Mouse (Mus musculus) E14TG2a.4 (cell line): ENCODE results near the gene Ciao2b.

Source experiments
- H3K27me3 ChIP-seq: 2 replicates; pipeline ENCODE4 v1.6.1; 2014; ENCODE audit warnings: low read length, control low read depth; ENCODE audit not compliant: insufficient read depth
- H3K36me3 ChIP-seq: 2 replicates; pipeline ENCODE4 v1.6.1; 2014; ENCODE audit warnings: low read length, control low read depth; ENCODE audit not compliant: insufficient read depth
- H3K4me1 ChIP-seq: replicated peaks from 2 replicates; pipeline ENCODE4 v1.6.1; 2014; ENCODE audit warnings: low read depth, low read length, control low read depth
- H3K4me3 ChIP-seq: replicated peaks from 2 replicates; pipeline ENCODE4 v1.5.1; 2014; ENCODE audit warnings: mild to moderate bottlenecking, low read length
- H3K9me3 ChIP-seq: 2 replicates; pipeline ENCODE4 v1.6.1; 2014; ENCODE audit warnings: low read length, control low read depth
- CTCF ChIP-seq: conservative IDR thresholded peaks from 2 replicates; pipeline ENCODE4 v1.5.1; 2014; ENCODE audit warnings: low read length
- NANOG ChIP-seq: IDR thresholded peaks from 2 replicates; pipeline ENCODE4 v1.6.1; 2014; ENCODE audit warnings: borderline replicate concordance, low read length, mixed read lengths
- POU5F1 ChIP-seq: IDR thresholded peaks from 2 replicates; pipeline ENCODE4 v1.6.1; 2014; ENCODE audit warnings: low read length, borderline replicate concordance

Gene Ciao2b

DNA sequence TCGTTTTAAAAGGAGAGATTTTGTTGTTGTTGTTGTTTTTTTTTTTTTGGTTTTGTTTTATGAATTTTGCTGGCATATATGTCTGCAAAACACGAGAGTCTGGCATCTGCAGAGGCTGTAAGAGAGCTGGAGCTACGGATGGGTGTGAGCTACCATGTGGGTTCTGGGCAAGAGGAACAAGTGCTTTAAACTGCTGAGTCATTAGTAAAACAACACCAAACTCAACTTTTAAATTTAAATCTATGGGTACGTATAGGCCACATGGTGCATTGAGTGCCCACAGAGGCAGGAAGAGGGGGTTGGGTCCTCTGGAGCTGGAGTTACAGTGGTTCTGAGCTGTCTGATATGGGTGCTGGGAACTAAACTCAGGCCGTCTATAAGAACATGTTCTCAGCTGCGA, 3.8 kb downstream of the Ciao2b start:
- Histone ChIP-seq H3K36me3 (peaks cover 34% of the 10 kb centered on the region), H3K4me3 (no peak overlapping the region), H3K9me3 (no peaks in the 10 kb centered on the region), H3K27me3 (peaks cover 11% of the 10 kb centered on the region), H3K4me1 (peaks cover 22% of the 10 kb centered on the region)
- TF ChIP-seq POU5F1 (no peak), CTCF (no peak), NANOG (no peak)

DNA sequence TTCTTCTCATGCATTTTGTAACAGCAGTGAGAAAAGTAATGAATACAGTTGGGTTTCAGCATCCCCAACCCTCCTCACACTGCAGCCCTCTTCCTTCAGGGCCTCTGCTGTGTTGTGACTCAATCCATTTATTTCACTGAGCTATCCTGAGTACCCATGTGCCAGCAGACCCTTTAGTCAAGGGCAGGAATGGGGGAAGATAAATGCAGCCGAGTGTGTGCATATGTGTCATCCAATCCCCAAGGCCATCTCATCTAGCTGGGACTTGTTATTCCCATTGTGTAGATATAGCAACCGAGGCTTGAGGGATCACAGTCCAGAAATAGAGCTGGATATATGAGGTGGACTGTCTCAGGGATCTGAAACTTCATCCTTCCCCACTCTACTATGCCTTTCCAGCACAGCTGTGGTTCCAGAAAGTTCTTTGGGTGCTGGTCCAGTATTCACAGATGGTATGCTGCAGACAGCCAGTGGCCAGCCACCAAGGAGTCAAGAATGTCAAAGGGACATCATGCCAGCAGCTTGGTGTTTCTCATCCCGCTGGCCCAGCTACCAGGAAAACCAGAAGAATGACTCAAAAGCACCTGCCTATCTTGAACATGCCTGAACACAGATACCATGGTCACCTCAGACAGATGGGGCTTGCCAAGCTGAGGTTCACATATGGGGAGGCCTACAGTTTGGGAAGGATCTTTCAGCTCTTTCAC, 6.6 kb downstream of the Ciao2b start:
- Histone ChIP-seq H3K4me1 (peaks cover 22% of the 10 kb centered on the region), H3K27me3 (peaks cover 27% of the 10 kb centered on the region), H3K9me3 (no peaks in the 10 kb centered on the region), H3K36me3 (peaks cover 34% of the 10 kb centered on the region), H3K4me3 (no peak overlapping the region)
- no peak for TF ChIP-seq CTCF
- no peak for TF ChIP-seq NANOG
- TF ChIP-seq POU5F1, result no peak

DNA sequence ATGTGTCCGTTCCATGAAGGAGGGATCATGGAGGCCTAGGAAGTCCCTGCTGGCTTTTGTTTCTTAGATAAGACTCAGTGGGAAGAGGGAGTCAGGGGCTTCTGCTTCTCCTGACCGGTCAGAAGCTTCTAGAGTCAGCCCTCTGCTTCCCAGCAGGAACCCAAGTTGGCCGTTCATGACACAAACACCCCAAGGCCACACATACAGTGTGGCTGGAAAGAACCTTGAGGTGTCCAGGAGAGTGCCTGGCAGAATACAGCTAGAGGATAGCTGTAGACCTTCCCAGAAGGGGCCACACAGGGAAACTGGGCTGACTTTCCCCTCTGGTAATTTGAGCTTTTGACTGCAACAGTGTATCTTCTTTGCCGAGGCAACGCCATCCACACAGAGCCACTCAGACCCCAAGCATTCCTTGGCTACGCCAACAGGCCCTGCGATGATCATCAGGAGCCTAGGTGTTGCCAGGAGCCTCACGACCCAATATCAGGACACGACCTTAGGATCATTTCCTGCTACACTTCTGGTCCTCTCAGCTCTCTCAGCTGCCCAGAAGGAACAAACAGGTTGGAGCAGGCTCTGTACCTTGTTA, 8.5 kb downstream of the Ciao2b start:
- Histone ChIP-seq H3K9me3 (no peaks in the 10 kb centered on the region), H3K4me1 (peaks cover 26% of the 10 kb centered on the region), H3K36me3 (peaks cover 20% of the 10 kb centered on the region), H3K4me3 (no peak overlapping the region), H3K27me3 (peaks cover 46% of the 10 kb centered on the region)
- TF ChIP-seq CTCF (no peak), POU5F1 (no peak), NANOG (no peak)

DNA sequence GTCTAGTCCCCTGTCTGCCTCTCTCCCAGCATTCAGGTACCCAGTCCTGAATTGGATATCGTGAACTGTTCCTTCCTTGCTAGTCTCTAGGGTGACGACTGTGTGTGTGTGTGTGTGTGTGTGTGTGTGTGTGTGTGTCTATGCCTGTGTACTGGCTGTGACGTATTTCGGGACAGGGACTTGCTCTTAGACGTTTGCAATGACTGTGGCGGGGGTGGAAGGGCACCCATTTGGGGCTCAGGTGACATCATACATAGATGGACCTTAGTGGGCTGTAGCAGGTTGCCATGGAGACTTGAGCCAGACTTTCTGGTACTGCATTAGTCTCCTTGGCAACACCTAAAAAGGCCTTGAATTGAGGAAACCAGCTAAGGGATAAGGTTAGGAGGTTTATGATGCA, 9.3 kb downstream of the Ciao2b start:
- H3K36me3 ChIP-seq, result peaks cover 14% of the 10 kb centered on the region
- H3K9me3 ChIP-seq, result no peaks in the 10 kb centered on the region
- H3K4me3 ChIP-seq, result no peak overlapping the region
- TF ChIP-seq POU5F1, result no peak
- no peak for TF ChIP-seq CTCF
- TF ChIP-seq NANOG, result no peak
- peaks cover 49% of the 10 kb centered on the region for H3K27me3 ChIP-seq
- peaks cover 28% of the 10 kb centered on the region for H3K4me1 ChIP-seq

DNA sequence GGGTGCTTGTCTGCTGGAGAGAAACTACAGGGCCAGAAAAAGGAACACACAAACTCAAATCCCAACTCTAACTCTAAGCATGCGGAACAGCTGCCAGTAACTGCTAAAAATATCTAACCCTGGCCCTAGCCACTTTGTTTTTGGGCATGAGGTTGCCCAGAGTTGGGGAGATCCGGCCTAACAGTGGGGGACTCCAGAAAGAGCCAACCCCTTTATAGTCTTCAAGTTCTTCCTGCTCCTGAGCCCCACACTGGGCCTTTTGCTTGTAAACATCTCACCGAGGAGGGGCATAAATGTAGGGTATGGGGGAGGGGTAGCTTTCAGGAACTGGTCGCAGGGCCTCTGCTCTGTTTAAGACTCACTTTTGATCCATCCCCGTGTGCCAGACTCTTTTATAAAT, 9.8 kb downstream of the Ciao2b start:
- no peak for TF ChIP-seq CTCF
- TF ChIP-seq POU5F1, result no peak
- no peak for TF ChIP-seq NANOG
- peaks cover 49% of the 10 kb centered on the region for H3K27me3 ChIP-seq
- peaks cover 10% of the 10 kb centered on the region for H3K36me3 ChIP-seq
- H3K9me3 ChIP-seq, result no peaks in the 10 kb centered on the region
- peaks cover 28% of the 10 kb centered on the region for H3K4me1 ChIP-seq
- no peak overlapping the region for H3K4me3 ChIP-seq

DNA sequence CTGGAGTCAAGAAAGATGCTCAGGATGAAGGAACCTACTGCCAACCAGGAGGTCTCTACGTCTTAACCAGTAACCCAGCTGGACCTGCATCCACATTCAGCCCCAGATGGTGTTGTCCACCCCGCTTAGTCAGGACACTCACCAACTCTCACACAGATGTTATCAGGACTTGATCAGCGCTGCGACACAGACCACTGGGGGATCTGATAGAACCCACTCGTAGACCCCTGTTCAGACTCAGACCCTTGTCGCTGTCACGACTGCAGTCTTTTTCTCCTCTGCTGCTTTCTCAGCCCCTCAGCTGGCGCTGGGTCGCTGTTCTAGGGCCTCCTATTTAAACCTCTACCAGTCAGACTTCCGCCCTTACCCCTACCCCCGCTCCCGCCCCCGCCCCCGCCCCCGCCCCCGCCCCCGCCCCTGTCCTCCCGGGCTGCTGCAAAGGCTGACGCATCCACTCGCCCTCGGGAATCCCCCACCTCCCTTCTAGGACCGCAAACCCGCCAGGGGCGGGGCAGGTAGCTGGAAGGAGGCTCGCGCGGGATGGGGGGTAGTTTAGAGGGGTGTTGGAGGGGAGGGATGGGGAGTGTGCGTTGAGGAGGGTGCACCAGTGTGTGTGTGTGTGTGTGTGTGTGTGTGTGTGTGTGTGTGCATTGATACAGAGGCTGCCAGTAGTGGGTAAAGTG, 10.6 kb downstream of the Ciao2b start, which contains the start of gene Rrad:
Gene Rrad (minus strand): TSS at position 347 of the 683 bp plus-strand sequence.
- Histone ChIP-seq H3K9me3 (no peaks in the 10 kb centered on the region), H3K36me3 (peaks cover 10% of the 10 kb centered on the region), H3K4me3 (peak within 1 kb of the TSS; percentile 73), H3K4me1 (peaks cover 28% of the 10 kb centered on the region), H3K27me3 (peaks cover 49% of the 10 kb centered on the region)
- no peak for TF ChIP-seq NANOG

DNA sequence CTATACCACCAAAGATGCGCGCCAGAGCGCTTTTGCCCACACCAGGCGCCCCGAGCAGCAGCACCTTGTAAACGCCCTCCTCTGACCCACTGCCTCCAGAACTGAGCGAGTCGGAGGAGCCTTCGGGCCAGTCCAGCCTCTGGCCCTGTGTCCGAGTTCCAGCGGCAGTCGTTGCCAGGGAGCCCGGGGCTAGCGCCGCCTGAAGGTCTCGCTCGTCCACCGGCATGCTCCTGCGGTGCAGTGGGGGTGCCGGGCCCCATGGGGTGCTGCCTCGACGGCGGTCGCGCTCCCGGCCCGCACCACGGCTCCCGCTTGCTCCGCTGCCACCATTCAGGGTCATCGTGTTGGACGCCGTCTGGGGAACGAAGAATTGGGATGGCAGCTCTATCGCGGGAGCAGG, 11.2 kb downstream of the Ciao2b start:
- no peaks in the 10 kb centered on the region for H3K9me3 ChIP-seq
- TF ChIP-seq CTCF, result no peak
- TF ChIP-seq POU5F1, result no peak
- TF ChIP-seq NANOG, result no peak
- peak overlapping the region; percentile 73 for H3K4me3 ChIP-seq
- H3K4me1 ChIP-seq, result peaks cover 28% of the 10 kb centered on the region
- H3K27me3 ChIP-seq, result peaks cover 49% of the 10 kb centered on the region
- H3K36me3 ChIP-seq, result peaks cover 6% of the 10 kb centered on the region

DNA sequence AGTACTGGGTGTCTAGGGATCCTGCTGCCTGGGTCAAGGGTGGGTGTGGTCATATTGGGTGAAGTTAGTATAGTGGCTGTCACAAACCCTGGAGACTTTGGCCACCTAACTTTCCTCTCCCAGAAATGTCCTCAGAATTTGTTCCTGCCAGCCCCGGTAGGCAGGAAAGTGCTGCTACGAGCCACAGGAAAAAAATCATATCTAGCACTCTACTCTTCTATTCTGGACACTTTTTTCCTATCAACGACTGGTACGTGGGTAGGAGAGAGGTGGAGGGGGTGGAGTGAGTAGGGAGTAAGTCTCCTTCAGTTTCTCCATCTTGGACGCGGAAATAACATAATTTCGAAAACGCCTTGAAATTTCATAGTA, 11.7 kb downstream of the Ciao2b start:
- Histone ChIP-seq H3K27me3 (peaks cover 51% of the 10 kb centered on the region), H3K36me3 (peaks cover 2% of the 10 kb centered on the region; the same call in 1 of the 2 replicates), H3K9me3 (no peaks in the 10 kb centered on the region), H3K4me3 (peak overlapping the region; percentile 73), H3K4me1 (peaks cover 28% of the 10 kb centered on the region)
- no peak for TF ChIP-seq CTCF
- TF ChIP-seq POU5F1, result no peak
- TF ChIP-seq NANOG, result no peak
